Mouse (Mus musculus) midbrain, postnatal 0 days (tissue): ENCODE measurements at regions not wholly inside any gene's neighbourhood (a gene's known extent, or its start where the extent isn't known, plus 50 kb on each side); places are given as distances from the start of the nearest gene placed in this dataset.

ENCODE experiments used
- ATAC-seq: fragments of 200-750 bp; cut with Nextera tagmentation; 2 replicates; pipeline ENCODE4 v1.8.0; 2017; ENCODE audit warnings: moderate number of reproducible peaks, mild to moderate bottlenecking, moderate TSS enrichment, moderate library complexity; ENCODE audit not compliant: low FRiP score
- DNase-seq: peaks from one replicate; pipeline ENCODE4 v3.0.0-alpha.2; 2015; ENCODE audit warnings: low spot score
- H3K27ac ChIP-seq: fragments of 300-500 bp; sonication (generic); 2 replicates; pipeline ENCODE4 v1.5.1; 2014; ENCODE audit warnings: low read depth, mild to moderate bottlenecking, low read length, mixed read lengths
- H3K27me3 ChIP-seq: fragments of 300-500 bp; sonication (generic); 2 replicates; pipeline ENCODE4 v1.6.1; 2014; ENCODE audit warnings: low read length, control low read depth, mixed read lengths; ENCODE audit not compliant: insufficient read depth
- H3K36me3 ChIP-seq: fragments of 300-500 bp; sonication (generic); 2 replicates; pipeline ENCODE4 v1.6.1; 2014; ENCODE audit warnings: low read length, control low read depth, mixed read lengths; ENCODE audit not compliant: insufficient read depth
- H3K4me1 ChIP-seq: fragments of 300-500 bp; sonication (generic); 2 replicates; pipeline ENCODE4 v1.6.1; 2014; ENCODE audit warnings: mild to moderate bottlenecking, control low read depth, antibody characterized with exemption, low read length, mixed read lengths; ENCODE audit not compliant: insufficient read depth
- H3K4me2 ChIP-seq: fragments of 300-500 bp; sonication (generic); 2 replicates; pipeline ENCODE4 v1.6.1; 2014; ENCODE audit warnings: low read depth, mild to moderate bottlenecking, low read length, mixed read lengths; ENCODE audit not compliant: poor library complexity, severe bottlenecking
- H3K4me3 ChIP-seq: fragments of 300-500 bp; sonication (generic); 2 replicates; pipeline ENCODE4 v1.5.1; 2014; ENCODE audit warnings: low read depth, mild to moderate bottlenecking, low read length, moderate library complexity
- H3K9ac ChIP-seq: fragments of 300-500 bp; sonication (generic); replicated peaks from 2 replicates; pipeline ENCODE4 v1.6.1; 2014; ENCODE audit warnings: mild to moderate bottlenecking, low read length, moderate library complexity, mixed read lengths; ENCODE audit not compliant: poor library complexity, severe bottlenecking
- H3K9me3 ChIP-seq: fragments of 300-500 bp; sonication (generic); 2 replicates; pipeline ENCODE4 v1.6.1; 2016; ENCODE audit warnings: low read length, control low read depth
- CTCF ChIP-seq: IDR thresholded peaks from 2 replicates; pipeline ENCODE4 v1.5.1; 2016; ENCODE audit warnings: antibody characterized with exemption, mild to moderate bottlenecking
- WGBS: fragments of 180-500 bp; shearing (Covaris S2); extraction: QIAGEN DNeasy Blood & Tissue Kit; methylation state at CpG from one replicate; pipeline ENCODE4 v1.1.7; 2014; 5-methylcytosine and 5-hydroxymethylcytosine counted together

- DNase-seq (no peak), ATAC-seq (no peak)
- no peaks in the 10 kb centered on the region for H3K27me3 ChIP-seq
- TF ChIP-seq CTCF: no peak
- no peak overlapping the region for H3K27ac ChIP-seq
- H3K4me3 ChIP-seq: no peak overlapping the region
- WGBS: 76% methylated on average over 6 of the region's 6 CpGs
- no peak overlapping the region for H3K9ac ChIP-seq
- no peaks in the 10 kb centered on the region for H3K9me3 ChIP-seq
- H3K4me2 ChIP-seq: no peak overlapping the region
- H3K36me3 ChIP-seq: 0 out of 2 replicates have a peak, but pooled peaks cover 6% of the 10 kb centered on the region
- H3K4me1 ChIP-seq: no peaks in the 10 kb centered on the region
These were observed 239.5 kb upstream of the Ubash3b start for GRCm38 (mm10) chr9:41400950-41401349.

- ATAC-seq (no peak), DNase-seq (no peak)
- Histone ChIP-seq H3K36me3 (peaks cover 6% of the 10 kb centered on the region), H3K4me3 (no peak overlapping the region), H3K27ac (no peak overlapping the region), H3K4me1 (no peaks in the 10 kb centered on the region), H3K9me3 (no peaks in the 10 kb centered on the region), H3K27me3 (no peaks in the 10 kb centered on the region), H3K9ac (no peak overlapping the region), H3K4me2 (no peak overlapping the region)
- WGBS: 22% methylated on average over 4 of the region's 4 CpGs
- no peak for TF ChIP-seq CTCF
These were observed 234.0 kb upstream of the Ubash3b start for GRCm38 (mm10) chr9:41395471-41395870.

GRCm38 (mm10) chr9:41391591-41392320 lies 230.3 kb upstream of the Ubash3b start:
- H3K9me3 ChIP-seq: no peaks in the 10 kb centered on the region
- no peak overlapping the region for H3K4me3 ChIP-seq
- H3K27ac ChIP-seq: peak overlapping the region; percentile 38; the same call in 1 of the 2 replicates
- TF ChIP-seq CTCF: peak; percentile 28; the same call in 1 of the 2 replicates
- H3K4me1 ChIP-seq: no peaks in the 10 kb centered on the region
- ATAC-seq (no peak), DNase-seq (peak; percentile 51)
- no peak overlapping the region for H3K9ac ChIP-seq
- peaks cover 6% of the 10 kb centered on the region for H3K36me3 ChIP-seq
- WGBS: 41% methylated on average over 6 of the region's 6 CpGs
- H3K4me2 ChIP-seq: no peak overlapping the region
- H3K27me3 ChIP-seq: no peaks in the 10 kb centered on the region

GRCm38 (mm10) chr9:41379283-41379682 lies 217.8 kb upstream of the Ubash3b start:
- Histone ChIP-seq H3K9ac (peak overlapping the region; percentile 84), H3K4me2 (peak overlapping the region; percentile 74), H3K9me3 (no peaks in the 10 kb centered on the region), H3K27ac (peak overlapping the region; percentile 99), H3K27me3 (no peaks in the 10 kb centered on the region), H3K4me3 (peak overlapping the region; percentile 36), H3K4me1 (peaks cover 18% of the 10 kb centered on the region; the same call in 1 of the 2 replicates), H3K36me3 (no peaks in the 10 kb centered on the region)
- DNase-seq: no peak
- 40% methylated on average over 1 of the region's 1 CpGs for WGBS
- no peak for TF ChIP-seq CTCF
- no peak for ATAC-seq

GRCm38 (mm10) chr9:41378627-41379231 lies 217.2 kb upstream of the Ubash3b start:
- 8% methylated on average over 10 of the region's 10 CpGs for WGBS
- Histone ChIP-seq H3K36me3 (no peaks in the 10 kb centered on the region), H3K9me3 (no peaks in the 10 kb centered on the region), H3K9ac (peak overlapping the region; percentile 84), H3K27ac (peak overlapping the region; percentile 99), H3K4me1 (peaks cover 22% of the 10 kb centered on the region; the same call in 1 of the 2 replicates), H3K27me3 (no peaks in the 10 kb centered on the region), H3K4me2 (peak overlapping the region; percentile 74), H3K4me3 (peak overlapping the region; percentile 36)
- no peak for ATAC-seq
- peak; percentile 40 for DNase-seq
- no peak for TF ChIP-seq CTCF
